Mouse (Mus musculus) MEL (cell line): ENCODE measurements at regions not wholly inside any gene's neighbourhood (a gene's known extent, or its start where the extent isn't known, plus 50 kb on each side); places are given as distances from the start of the nearest gene placed in this dataset.

Source experiments
- DNase-seq: peaks from one replicate; pipeline ENCODE4 v3.0.0; 2011; ENCODE audit warnings: low read depth, low spot score
- H3K27ac ChIP-seq: 2 replicates; pipeline ENCODE4 v1.5.1; 2012; ENCODE audit warnings: low read depth, mild to moderate bottlenecking, control low read depth, low read length, moderate library complexity; ENCODE audit not compliant: control insufficient read depth
- H3K27me3 ChIP-seq, 2 experiments: fragments of 150-350 bp in 1 of 2; sonication (generic) in 1 of 2; 2 replicates each; pipeline ENCODE4 v1.6.1; 2012; ENCODE audit warnings: low read length in 2 of 2, mild to moderate bottlenecking in 2 of 2, improper control_type of control experiment in 1 of 2, moderate library complexity in 1 of 2; ENCODE audit not compliant: insufficient read depth in 2 of 2, control insufficient read depth in 1 of 2
- H3K36me3 ChIP-seq, 2 experiments: 2 replicates each; pipeline ENCODE4 v1.6.1; 2012 to 2014; ENCODE audit warnings: low read length in 2 of 2, improper control_type of control experiment in 1 of 2, inconsistent platforms in 1 of 2, mild to moderate bottlenecking in 1 of 2; ENCODE audit not compliant: insufficient read depth in 2 of 2, control insufficient read depth in 1 of 2
- H3K4me1 ChIP-seq, 2 experiments: fragments of 150-350 bp in 1 of 2; sonication (generic) in 1 of 2; 2 replicates each; pipeline ENCODE4 v1.6.1; 2012; ENCODE audit warnings: low read length in 2 of 2, improper control_type of control experiment in 1 of 2, mild to moderate bottlenecking in 1 of 2; ENCODE audit not compliant: insufficient read depth in 2 of 2, control insufficient read depth in 1 of 2
- H3K4me3 ChIP-seq, 2 experiments: fragments of 150-350 bp in 1 of 2; sonication (generic) in 1 of 2; 2 replicates each; pipeline ENCODE4 v1.5.1; 2012; ENCODE audit warnings: low read depth in 2 of 2, low read length in 2 of 2, mild to moderate bottlenecking in 2 of 2, moderate library complexity in 2 of 2, control low read depth in 1 of 2, improper control_type of control experiment in 1 of 2; ENCODE audit not compliant: control insufficient read depth in 1 of 2, insufficient read depth in 1 of 2
- H3K79me2 ChIP-seq: 2 replicates; pipeline ENCODE4 v1.6.1; 2012; ENCODE audit warnings: mild to moderate bottlenecking, low read length, moderate library complexity; ENCODE audit not compliant: control insufficient read depth, poor library complexity, insufficient read depth
- H3K9ac ChIP-seq: 2 replicates; pipeline ENCODE4 v1.6.1; 2012; ENCODE audit warnings: low read depth, mild to moderate bottlenecking, control low read depth, low read length, moderate library complexity; ENCODE audit not compliant: control insufficient read depth, poor library complexity, severe bottlenecking
- H3K9me3 ChIP-seq: fragments of 150-350 bp; sonication (generic); replicated peaks from 2 replicates; pipeline ENCODE4 v1.6.1; 2012; ENCODE audit warnings: mild to moderate bottlenecking, low read length, improper control_type of control experiment, moderate library complexity; ENCODE audit not compliant: insufficient read depth
- BHLHE40 ChIP-seq: IDR thresholded peaks from 2 replicates; pipeline ENCODE4 v1.6.1; 2012; ENCODE audit warnings: low read depth, mild to moderate bottlenecking, inconsistent platforms, low read length, improper control_type of control experiment, borderline replicate concordance
- E2F4 ChIP-seq: IDR thresholded peaks from 2 replicates; pipeline ENCODE4 v1.6.1; 2011; ENCODE audit warnings: low read depth, low read length, improper control_type of control experiment, borderline replicate concordance
- ELF1 ChIP-seq: IDR thresholded peaks from 2 replicates; pipeline ENCODE4 v1.6.1; 2014; ENCODE audit warnings: low read depth, mild to moderate bottlenecking, inconsistent platforms, low read length, improper control_type of control experiment, moderate library complexity
- EP300 ChIP-seq, 2 experiments: IDR thresholded peaks; 2 replicates each; pipeline ENCODE4 v1.6.1; 2011; ENCODE audit warnings: improper control_type of control experiment in 2 of 2, low read length in 2 of 2, low read depth in 1 of 2, mild to moderate bottlenecking in 1 of 2
- HCFC1 ChIP-seq: IDR thresholded peaks from 2 replicates; pipeline ENCODE4 v1.6.1; 2012; ENCODE audit warnings: low read depth, mild to moderate bottlenecking, inconsistent platforms, low read length, improper control_type of control experiment, moderate library complexity
- KAT2A ChIP-seq: conservative IDR thresholded peaks from 2 replicates; pipeline ENCODE4 v1.6.1; 2012; ENCODE audit warnings: low read depth, low read length, improper control_type of control experiment, inconsistent platforms
- MAZ ChIP-seq: IDR thresholded peaks from 2 replicates; pipeline ENCODE4 v1.6.1; 2012; ENCODE audit warnings: low read depth, mild to moderate bottlenecking, inconsistent platforms, low read length, improper control_type of control experiment
- MEF2A ChIP-seq: IDR thresholded peaks from 2 replicates; pipeline ENCODE4 v1.6.1; 2014; ENCODE audit warnings: low read depth, mild to moderate bottlenecking, inconsistent platforms, low read length, improper control_type of control experiment; ENCODE audit not compliant: poor library complexity, insufficient replicate concordance, severe bottlenecking; ENCODE audit errors: extremely low read depth
- MXI1 ChIP-seq: IDR thresholded peaks from 2 replicates; pipeline ENCODE4 v1.6.1; 2011; ENCODE audit warnings: mild to moderate bottlenecking, low read depth, low read length, improper control_type of control experiment
- MYB ChIP-seq: IDR thresholded peaks from 2 replicates; pipeline ENCODE4 v1.6.1; 2011; ENCODE audit warnings: mild to moderate bottlenecking, low read depth, low read length, improper control_type of control experiment
- NELFE ChIP-seq: IDR thresholded peaks from 2 replicates; pipeline ENCODE4 v1.6.1; 2011; ENCODE audit warnings: low read depth, low read length, improper control_type of control experiment
- POLR2AphosphoS5 ChIP-seq: IDR thresholded peaks from 2 replicates; pipeline ENCODE4 v1.6.1; 2012; ENCODE audit warnings: low read depth, borderline replicate concordance, mild to moderate bottlenecking, inconsistent platforms, low read length, moderate library complexity, mixed read lengths
- RAD21 ChIP-seq: IDR thresholded peaks from 2 replicates; pipeline ENCODE4 v1.6.1; 2011; ENCODE audit warnings: mild to moderate bottlenecking, low read depth, low read length, improper control_type of control experiment
- TBP ChIP-seq: IDR thresholded peaks from 2 replicates; pipeline ENCODE4 v1.8.0; 2011; ENCODE audit warnings: low read depth, low read length, improper control_type of control experiment
- TCF12 ChIP-seq: IDR thresholded peaks from 2 replicates; pipeline ENCODE4 v1.6.1; 2014; ENCODE audit warnings: low read depth, mild to moderate bottlenecking, inconsistent platforms, low read length, improper control_type of control experiment, moderate library complexity
- ZKSCAN1 ChIP-seq: IDR thresholded peaks from 2 replicates; pipeline ENCODE4 v1.6.1; 2012; ENCODE audit warnings: low read depth, mild to moderate bottlenecking, inconsistent platforms, low read length, improper control_type of control experiment, moderate library complexity

DNA sequence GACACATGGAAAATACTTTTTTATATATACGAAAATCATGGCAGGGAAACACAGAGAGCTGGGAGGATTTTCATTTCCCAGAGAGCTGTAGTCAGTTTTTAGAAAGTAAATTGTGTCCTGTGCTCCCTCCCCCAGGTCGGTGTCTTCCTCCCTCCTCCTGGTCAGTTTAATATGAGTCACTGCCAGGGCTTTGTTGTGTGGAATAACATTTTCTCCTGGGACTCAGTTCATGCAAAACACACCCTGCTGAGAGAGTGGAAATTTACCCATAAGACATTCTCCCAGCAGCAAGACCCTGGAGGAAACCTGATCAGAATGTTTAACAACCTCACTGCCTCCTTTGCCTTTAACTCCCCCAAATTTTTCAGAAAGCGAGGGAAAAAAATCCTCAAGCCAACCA, 303.2 kb upstream of the Ldb2 start:
- H3K4me3 ChIP-seq: no peak overlapping the region
- DNase-seq: no peak
- TF ChIP-seq MAZ (no peak), MXI1 (no peak), KAT2A (no peak), ZKSCAN1 (no peak), ELF1 (no peak), HCFC1 (no peak)
- H3K4me1 ChIP-seq: no peaks in the 10 kb centered on the region
- no peaks in the 10 kb centered on the region for H3K27me3 ChIP-seq
- H3K79me2 ChIP-seq: no peaks in the 10 kb centered on the region
- H3K9ac ChIP-seq: no peak overlapping the region
- H3K9me3 ChIP-seq: no peaks in the 10 kb centered on the region
- no peaks in the 10 kb centered on the region for H3K36me3 ChIP-seq
- H3K27ac ChIP-seq: no peak overlapping the region

- Histone ChIP-seq H3K9ac (no peak overlapping the region), H3K27me3 (no peaks in the 10 kb centered on the region), H3K36me3 (no peaks in the 10 kb centered on the region), H3K9me3 (no peaks in the 10 kb centered on the region), H3K79me2 (no peaks in the 10 kb centered on the region), H3K27ac (no peak overlapping the region), H3K4me1 (no peaks in the 10 kb centered on the region), H3K4me3 (no peak overlapping the region)
- no peak for DNase-seq
- TF ChIP-seq EP300 (IDR thresholded peaks at IDR 0.05; ENCODE audit: low read depth in 1 of 2, low read length in 2 of 2): no peak
- TF ChIP-seq ZKSCAN1: no peak
- TF ChIP-seq BHLHE40: no peak
- TF ChIP-seq MAZ: no peak
- no peak for TF ChIP-seq TBP
- TF ChIP-seq RAD21: no peak
- no peak for TF ChIP-seq POLR2AphosphoS5
- no peak for TF ChIP-seq MYB
- TF ChIP-seq TCF12: no peak
- no peak for TF ChIP-seq E2F4
- no peak for TF ChIP-seq NELFE
- TF ChIP-seq MEF2A: no peak
Measured at GRCm38 (mm10) chr5:45101777-45102176, 302.3 kb upstream of the Ldb2 start.
